In genomic region chr3:108282401-108283240, GRCm38 (mm10) we compare ENCODE assay signal across 9 mouse cellular contexts. TPM values are rescaled to one million over a fixed set of nuclear protein-coding genes. Genes with fewer than 3 reads are reported as not detected.
DNase-seq lines count a peak whose midpoint lies in the region; ATAC-seq lines count a peak whose summit lies in the region.
"Had no signal": no experiment of that assay in that cellular context is flagged by ENCODE, and none has a peak within 500 bp of the region (broad histone marks: within the 10 kb centered on the region; RNA-seq: fewer than 3 reads in every experiment).

No protein-coding gene starts in this region.

- H3K36me3 ChIP-seq in embryonic facial prominence, embryonic 15.5 days: peaks cover 19% of the 10 kb centered on the region
- H3K36me3 ChIP-seq in intestine, embryonic 14.5 days (ENCODE audit: control insufficient read depth, insufficient read depth, low read length): peaks cover 17% of the 10 kb centered on the region

- no peaks in the 10 kb centered on the region for H3K9me3 ChIP-seq in embryonic facial prominence, embryonic 15.5 days (replicated peaks)
- no peaks in the 10 kb centered on the region for H3K9me3 ChIP-seq in intestine, embryonic 14.5 days (ENCODE audit: control insufficient read depth, low read length)

- H3K4me1 ChIP-seq in embryonic facial prominence, embryonic 15.5 days: peaks cover 34% of the 10 kb centered on the region
- peaks cover 18% of the 10 kb centered on the region for H3K4me1 ChIP-seq in intestine, embryonic 14.5 days (replicated peaks; ENCODE audit: control insufficient read depth, insufficient read depth, low read length)

- H3K27me3 ChIP-seq in embryonic facial prominence, embryonic 15.5 days: no peaks in the 10 kb centered on the region
- H3K27me3 ChIP-seq in intestine, embryonic 14.5 days (replicated peaks; ENCODE audit: control insufficient read depth, insufficient read depth, low read length): no peaks in the 10 kb centered on the region

- peak overlapping the region; percentile 99 for H3K4me2 ChIP-seq in embryonic facial prominence, embryonic 15.5 days (replicated peaks)
- H3K4me2 ChIP-seq in intestine, embryonic 14.5 days (ENCODE audit: low read length): peak overlapping the region; percentile 94

- H3K27ac ChIP-seq in embryonic facial prominence, embryonic 15.5 days (replicated peaks): peak overlapping the region; percentile 93
- peak overlapping the region; percentile 76 for H3K27ac ChIP-seq in intestine, embryonic 14.5 days (ENCODE audit: low read depth)

- WGBS in embryonic facial prominence, embryonic 15.5 days: 13% methylated on average over 12 of the region's 12 CpGs
- WGBS in intestine, embryonic 14.5 days: 18% methylated on average over 12 of the region's 12 CpGs

- no peak for ATAC-seq in embryonic facial prominence, embryonic 15.5 days (ENCODE audit: insufficient number of reproducible peaks, low FRiP score, low TSS enrichment, low read depth)
- no peak for ATAC-seq in intestine, embryonic 14.5 days (replicated peaks; ENCODE audit: low FRiP score, low TSS enrichment, low read depth)
- peak; percentile 47 for ATAC-seq in megakaryocyte progenitor cell, adult 5-6 weeks (replicated peaks; ENCODE audit: poor library complexity)

- no peak overlapping the region for H3K9ac ChIP-seq in embryonic facial prominence, embryonic 15.5 days
- peak overlapping the region; percentile 25; the same call in 1 of the 2 replicates for H3K9ac ChIP-seq in intestine, embryonic 14.5 days (ENCODE audit: low read length)

- H3K4me3 ChIP-seq in embryonic facial prominence, embryonic 15.5 days (replicated peaks): peak overlapping the region; percentile 85
- no peak overlapping the region for H3K4me3 ChIP-seq in intestine, embryonic 14.5 days (ENCODE audit: low read depth, low read length)

- peak; percentile 35 for DNase-seq in adrenal gland, postnatal 14 days
- DNase-seq in adrenal gland, adult 8-10 months: no peak
- DNase-seq in ES-CJ7 (ENCODE audit: low read depth, low spot score): peak; percentile 52
- DNase-seq in intestine, embryonic 14.5 days (ENCODE audit: low spot score): no peak
- no peak for DNase-seq in ovary, postnatal 36 days (ENCODE audit: low spot score)
- no peak for DNase-seq in ovary, postnatal 14 days (ENCODE audit: low spot score)

RNA-seq across cellular contexts. Expression of gene Sort1, which starts 1.3 kb away (rescaled TPM):
- 42.0 and 45.7 TPM in 2 replicates for total RNA-seq in adrenal gland, postnatal 14 days (2021)
- total RNA-seq in adrenal gland, adult 8-10 months (2022): 10 to 100 TPM; 25.9 to 67.1 (median 40.9) TPM
- polyA plus RNA-seq in embryonic facial prominence, embryonic 15.5 days (2015; fragmentation: Nextera tagmentation; extraction: Ambion mirVana): 13.4 and 13.9 TPM in 2 replicates
- 11.4 and 13.5 TPM in 2 replicates for polyA plus RNA-seq in intestine, embryonic 14.5 days (2014; fragmentation: Nextera tagmentation; extraction: Ambion mirVana)
- 53.8 and 58.9 TPM in 2 replicates for total RNA-seq in megakaryocyte progenitor cell, adult 5-6 weeks (2015)
- total RNA-seq in megakaryocyte progenitor cell, adult 5-6 weeks (2017): 45.5 and 51.2 TPM in 2 replicates

RNA-seq across cellular contexts. Expression of gene Psma5, which starts 25.9 kb away (rescaled TPM):
- total RNA-seq in adrenal gland, postnatal 14 days (2021): 83.9 and 86.4 TPM in 2 replicates
- total RNA-seq in adrenal gland, adult 8-10 months (2022): 10 to 100 TPM; 85.1 to 96.1 (median 89.0) TPM
- 263 and 265 TPM in 2 replicates for polyA plus RNA-seq in embryonic facial prominence, embryonic 15.5 days (2015; fragmentation: Nextera tagmentation; extraction: Ambion mirVana)
- 319 and 324 TPM in 2 replicates for polyA plus RNA-seq in intestine, embryonic 14.5 days (2014; fragmentation: Nextera tagmentation; extraction: Ambion mirVana)
- total RNA-seq in megakaryocyte progenitor cell, adult 5-6 weeks (2015): 308 and 312 TPM in 2 replicates
- total RNA-seq in megakaryocyte progenitor cell, adult 5-6 weeks (2017): 290 and 314 TPM in 2 replicates

RNA-seq across cellular contexts. Expression of gene Sypl2, which starts 56.2 kb away (rescaled TPM):
- 0.15 and 0.22 TPM in 2 replicates for total RNA-seq in adrenal gland, postnatal 14 days (2021)
- total RNA-seq in adrenal gland, adult 8-10 months (2022): 1 to 10 TPM in 1 of 4 experiments, under 1 TPM in 3; 0.35 to 1.0 (median 0.65) TPM
- 2.7 and 3.3 TPM in 2 replicates for polyA plus RNA-seq in embryonic facial prominence, embryonic 15.5 days (2015; fragmentation: Nextera tagmentation; extraction: Ambion mirVana)
- polyA plus RNA-seq in intestine, embryonic 14.5 days (2014; fragmentation: Nextera tagmentation; extraction: Ambion mirVana): 0.08 and 0.36 TPM in 2 replicates
- total RNA-seq in megakaryocyte progenitor cell, adult 5-6 weeks (2015): not detected in 2 replicates
- not detected in 2 replicates for total RNA-seq in megakaryocyte progenitor cell, adult 5-6 weeks (2017)
- polyA plus RNA-seq: C2C12 had no signal

Comparison
In these comparisons a context has a peak if more than half of its experiments do, and no peak if none do; other contexts are left out.
1. DNase-seq: peak in adrenal gland, postnatal 14 days (single experiment) and ES-CJ7 (single experiment); none in adrenal gland, adult 8-10 months (single experiment), intestine, embryonic 14.5 days (single experiment), ovary, postnatal 36 days (single experiment) and ovary, postnatal 14 days (single experiment).